Mouse (Mus musculus): ENCODE data around the gene Zfp111. TPM values are rescaled to one million over a fixed set of nuclear protein-coding genes. Genes with fewer than 3 reads are reported as not detected.

Zfp111 gene
- 0.79 and 0.87 TPM in 2 replicates for polyA plus RNA-seq (2012; rRNA removed)

DNA sequence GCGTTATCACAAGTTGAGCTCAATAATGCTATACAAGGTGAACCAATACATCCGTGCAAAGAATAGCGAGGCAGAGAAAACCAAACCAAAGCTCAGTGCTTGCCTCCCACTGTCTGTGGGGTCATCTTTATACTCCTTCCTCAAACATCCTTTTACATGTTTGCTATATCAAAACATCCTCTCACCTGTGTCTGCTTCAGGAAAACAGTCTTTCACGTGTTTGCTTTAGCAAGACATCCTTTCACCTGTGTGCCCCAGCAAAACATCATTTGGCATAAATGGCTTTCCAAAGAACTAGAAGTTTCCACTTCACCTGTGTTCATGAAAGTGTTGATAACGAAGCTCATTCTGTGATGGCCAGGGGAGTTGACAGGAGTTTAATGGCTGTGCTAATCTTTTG lies at the start of gene Zfp111:
Gene Zfp111, minus strand, starts transcription at position 101 of the 400 bp plus-strand sequence.

DNA sequence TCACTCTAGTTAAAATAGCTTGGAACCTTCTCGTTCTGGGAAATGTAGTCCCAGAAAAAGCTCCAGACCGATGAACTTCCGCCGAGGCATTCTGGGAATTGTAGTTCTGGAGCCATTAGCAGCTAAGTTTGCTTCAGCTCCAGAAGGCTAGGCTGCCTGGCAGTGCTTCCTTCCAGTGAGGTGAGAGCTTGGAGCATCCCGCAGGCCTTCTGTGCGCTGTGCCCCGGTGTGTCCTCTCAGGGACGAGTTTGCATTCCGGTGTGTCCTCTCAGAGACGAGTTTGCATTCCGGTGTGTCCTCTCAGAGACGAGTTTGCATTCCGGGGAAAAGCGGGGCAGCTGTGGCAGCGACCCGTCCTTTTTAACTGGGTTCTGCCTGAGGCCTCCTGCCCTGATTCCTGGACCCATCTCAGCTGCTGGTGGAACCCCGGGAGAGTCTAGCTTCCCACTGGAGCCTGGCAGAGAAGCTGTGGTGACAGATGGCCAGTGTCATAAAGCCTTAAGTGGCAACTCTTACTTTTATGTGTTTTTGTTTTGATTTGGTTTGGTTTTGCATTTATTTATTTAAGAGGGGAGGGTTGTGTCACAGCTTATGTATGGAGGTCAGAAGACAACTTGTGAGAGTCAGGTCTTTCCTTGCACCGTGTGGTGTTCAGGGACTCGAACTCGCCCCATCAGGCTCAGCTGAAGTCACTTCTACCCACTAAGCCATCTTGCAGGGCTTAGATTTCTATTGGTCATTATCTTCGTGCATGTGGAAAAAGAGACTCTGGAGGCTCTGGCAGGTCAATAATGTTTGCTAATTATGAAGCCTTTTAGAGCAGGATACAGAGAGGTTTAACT lies 43.6 kb upstream of the Zfp111 start, which contains the start of gene Zfp108:
Gene Zfp108, plus strand, starts transcription at position 162 of the 842 bp plus-strand sequence.

DNA sequence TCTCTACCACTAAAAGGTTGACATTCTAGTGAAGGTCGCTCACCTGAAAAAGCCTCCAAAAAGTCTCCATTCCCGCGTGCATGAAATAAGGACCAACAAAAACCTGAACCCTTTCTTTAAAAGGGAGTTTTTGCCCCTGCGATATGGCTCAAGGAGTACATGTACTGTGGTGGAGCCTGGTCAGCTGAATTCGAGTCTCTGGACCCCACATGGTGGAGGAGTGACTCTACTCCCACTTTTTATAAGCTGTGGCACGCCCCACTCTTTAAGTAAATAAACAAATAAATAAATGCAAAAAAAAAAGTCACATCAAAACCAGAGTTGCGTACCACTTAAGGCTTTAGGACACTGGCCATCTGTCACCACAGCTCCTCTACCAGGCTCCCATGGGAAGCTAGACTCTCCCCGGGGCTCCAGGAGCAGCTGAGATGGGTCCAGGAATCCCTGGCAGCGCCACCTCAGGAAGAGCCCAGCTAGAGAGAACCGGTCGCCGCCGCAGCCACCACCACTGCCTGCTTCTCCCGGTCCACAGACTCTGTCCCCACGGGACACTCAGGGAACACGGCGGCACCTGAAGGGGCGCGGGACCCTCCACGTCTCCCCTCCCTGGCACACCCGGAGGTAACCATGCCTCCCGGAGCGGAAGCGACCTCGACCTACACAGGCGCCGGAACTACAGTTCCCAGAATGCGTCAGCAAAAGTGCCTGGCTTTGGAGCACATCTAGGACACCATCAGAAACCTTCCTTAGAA lies 26.0 kb upstream of the Zfp111 start, which contains the start of gene Zfp109:
Gene Zfp109, minus strand, starts transcription at position 521 of the 752 bp plus-strand sequence.

DNA sequence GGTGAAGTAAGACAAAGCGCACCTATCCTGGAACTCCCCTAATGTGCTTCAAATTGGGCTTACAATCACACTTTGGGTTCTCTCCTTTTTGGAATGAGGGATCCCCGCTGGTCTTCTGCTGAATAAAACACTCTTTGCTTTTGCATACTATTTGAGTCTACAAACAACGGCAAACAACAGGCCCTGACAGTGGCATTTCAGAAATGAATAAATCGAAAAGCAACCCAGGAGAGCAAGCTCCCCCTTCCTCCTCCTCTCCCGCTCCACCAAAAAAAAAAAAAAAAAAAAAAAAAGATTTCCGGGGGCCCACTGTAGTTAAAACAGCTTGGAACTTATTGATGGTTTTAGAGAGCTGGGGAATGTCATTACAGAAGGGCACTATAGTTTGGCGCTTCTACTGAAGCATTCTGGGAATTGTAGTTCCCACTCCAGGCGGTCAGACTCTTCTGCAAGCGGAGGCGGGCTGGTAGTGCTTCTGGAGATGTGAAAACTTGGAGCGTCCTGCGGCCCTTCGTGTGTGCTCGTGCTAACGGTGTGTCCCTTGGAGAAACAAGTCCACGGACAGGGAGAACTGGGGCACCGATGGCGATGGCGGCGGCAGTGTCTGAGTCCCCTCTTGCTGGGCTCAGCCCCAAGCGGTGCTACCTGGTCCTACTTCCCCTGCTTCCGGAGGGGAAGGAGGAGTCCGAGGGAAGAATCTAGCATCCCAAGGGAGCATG lies 36.5 kb downstream of the Zfp111 start, which contains the start of gene Zfp114:
Gene Zfp114, plus strand, starts transcription at position 443 of the 719 bp plus-strand sequence.

Other genes starting within 250 kb of the Zfp111 start
- gene Vmn1r181, start 236.8 kb downstream of the Zfp111 start, polyA plus RNA-seq (2012; rRNA removed), result not detected in 2 replicates
- not detected in 2 replicates for gene V1rd19, start 209.8 kb downstream of the Zfp111 start, polyA plus RNA-seq (2012; rRNA removed)
- gene Vmn1r183, start 158.2 kb downstream of the Zfp111 start, polyA plus RNA-seq (2012; rRNA removed), result not detected in 2 replicates
- 5.7 and 6.0 TPM in 2 replicates for gene Zfp180, start 129.5 kb downstream of the Zfp111 start, polyA plus RNA-seq (2012; rRNA removed)
- gene Zfp112, start 99.1 kb downstream of the Zfp111 start, polyA plus RNA-seq (2012; rRNA removed), result 0.49 and 0.68 TPM in 2 replicates
- 2.6 and 2.7 TPM in 2 replicates for gene Zfp235, start 77.3 kb downstream of the Zfp111 start, polyA plus RNA-seq (2012; rRNA removed)
- 0.11 and 0.13 TPM in 2 replicates for gene Zfp114, start 36.4 kb downstream of the Zfp111 start, polyA plus RNA-seq (2012; rRNA removed)
- 1.1 and 1.2 TPM in 2 replicates for gene Zfp109, start 26.1 kb upstream of the Zfp111 start, polyA plus RNA-seq (2012; rRNA removed)
- 0.41 and 0.48 TPM in 2 replicates for gene Zfp108, start 43.4 kb upstream of the Zfp111 start, polyA plus RNA-seq (2012; rRNA removed)
- 0.96 and 1.1 TPM in 2 replicates for gene Zfp93, start 59.0 kb upstream of the Zfp111 start, polyA plus RNA-seq (2012; rRNA removed)
- gene Zfp61, start 89.8 kb upstream of the Zfp111 start, polyA plus RNA-seq (2012; rRNA removed), result 1.8 and 1.9 TPM in 2 replicates
- 1.8 and 1.9 TPM in 2 replicates for gene Zfp94, start 105.2 kb upstream of the Zfp111 start, polyA plus RNA-seq (2012; rRNA removed)
- gene Tescl, start 122.5 kb upstream of the Zfp111 start, polyA plus RNA-seq (2012; rRNA removed), result 0.04 and 0.06 TPM in 2 replicates
- gene Lypd5, start 137.8 kb upstream of the Zfp111 start, polyA plus RNA-seq (2012; rRNA removed), result not detected in 2 replicates
- gene Kcnn4, start 158.8 kb upstream of the Zfp111 start, polyA plus RNA-seq (2012; rRNA removed), result 42.8 and 43.8 TPM in 2 replicates
- 13.1 and 17.8 TPM in 2 replicates for gene Smg9, start 188.2 kb upstream of the Zfp111 start, polyA plus RNA-seq (2012; rRNA removed)
- gene Irgc1, start 240.9 kb upstream of the Zfp111 start, polyA plus RNA-seq (2012; rRNA removed), result 0.03 and 0.04 TPM in 2 replicates